Mouse (Mus musculus) kidney, embryonic 16.5 days (tissue): ENCODE measurements around the gene Tln1. TPM values are rescaled to one million over a fixed set of nuclear protein-coding genes. Genes with fewer than 3 reads are reported as not detected.
"Not testable (repeated sequence)": the region's sequence is repeated elsewhere in the genome, so short reads cannot be mapped to it uniquely, and the experiment has no call there.

Experiments used
- ATAC-seq: fragments of 200-750 bp; cut with Nextera tagmentation; 2 replicates; pipeline ENCODE4 v1.8.0; 2017; ENCODE audit warnings: moderate TSS enrichment; ENCODE audit not compliant: low FRiP score, low TSS enrichment
- H3K27ac ChIP-seq: fragments of 300-500 bp; sonication (generic); 2 replicates; pipeline ENCODE4 v1.5.1; 2014; ENCODE audit warnings: low read length
- H3K27me3 ChIP-seq: fragments of 300-500 bp; sonication (generic); 2 replicates; pipeline ENCODE4 v1.6.1; 2014; ENCODE audit warnings: low read length, control low read depth, mixed read lengths; ENCODE audit not compliant: insufficient read depth
- H3K36me3 ChIP-seq: fragments of 300-500 bp; sonication (generic); 2 replicates; pipeline ENCODE4 v1.6.1; 2014; ENCODE audit warnings: low read length, control low read depth, mixed read lengths; ENCODE audit not compliant: insufficient read depth
- H3K4me1 ChIP-seq: fragments of 300-500 bp; sonication (generic); 2 replicates; pipeline ENCODE4 v1.6.1; 2014; ENCODE audit warnings: low read length, control low read depth, mixed read lengths; ENCODE audit not compliant: insufficient read depth
- H3K4me2 ChIP-seq: fragments of 300-500 bp; sonication (generic); replicated peaks from 2 replicates; pipeline ENCODE4 v1.6.1; 2014; ENCODE audit warnings: low read depth, low read length
- H3K4me3 ChIP-seq: fragments of 300-500 bp; sonication (generic); 2 replicates; pipeline ENCODE4 v1.5.1; 2014; ENCODE audit warnings: mild to moderate bottlenecking, low read length
- H3K9ac ChIP-seq: fragments of 300-500 bp; sonication (generic); replicated peaks from 2 replicates; pipeline ENCODE4 v1.6.1; 2014; ENCODE audit warnings: low read length
- H3K9me3 ChIP-seq: fragments of 300-500 bp; sonication (generic); 2 replicates; pipeline ENCODE4 v1.6.1; 2016; ENCODE audit warnings: low read length, control low read depth
- WGBS: fragments of 180-500 bp; shearing (Covaris S2); extraction: QIAGEN DNeasy Blood & Tissue Kit; methylation state at CpG from one replicate; pipeline ENCODE4 v1.1.7; 2014; 5-methylcytosine and 5-hydroxymethylcytosine counted together
- polyA plus RNA-seq: library from polyadenylated mRNA; unstranded; fragments of >200 nt; fragmentation: Nextera tagmentation; extraction: Ambion mirVana; gene quantifications from 2 replicates; pipeline ENCODE4 v1.2.1, GENCODE M21; 2015

Tln1 gene
- polyA plus RNA-seq, 1 experiment from 2014 or later, result 66.5 TPM

- Histone ChIP-seq H3K4me1 (peaks cover 11% of the 10 kb centered on the region; the same call in 1 of the 2 replicates), H3K9ac (no peak overlapping the region), H3K36me3 (no peaks in the 10 kb centered on the region; the same call in 1 of the 2 replicates), H3K4me2 (no peak overlapping the region), H3K4me3 (no peak overlapping the region), H3K27ac (no peak overlapping the region), H3K9me3 (peaks cover under 1% of the 10 kb centered on the region; the same call in 1 of the 2 replicates), H3K27me3 (no peaks in the 10 kb centered on the region)
- WGBS, result 86% methylated on average over 5 of the region's 5 CpGs
- no peak for ATAC-seq
Measured at GRCm38 (mm10) chr4:43490801-43491200, 71.7 kb downstream of the Tln1 start.

DNA sequence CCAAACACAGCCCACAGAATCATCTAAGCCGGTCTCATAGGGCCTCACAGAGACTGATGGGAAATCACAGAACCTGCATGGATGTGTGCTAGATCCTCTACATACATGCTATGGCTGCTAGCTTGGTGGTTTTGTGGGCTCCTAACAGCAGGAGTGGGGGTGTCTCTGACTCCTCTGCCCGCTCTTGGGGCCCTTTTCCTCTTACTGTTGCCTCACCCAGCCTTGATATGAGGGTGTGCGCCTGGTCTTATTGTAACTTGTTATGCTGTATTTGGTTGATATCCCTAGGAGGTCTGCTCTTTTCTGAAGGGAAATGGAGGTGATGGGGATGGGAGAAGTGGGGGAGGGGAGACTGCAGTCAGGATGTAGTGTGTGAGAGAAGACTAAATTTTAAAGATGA lies 72.9 kb downstream of the Tln1 start:
- H3K4me1 ChIP-seq, result peaks cover 8% of the 10 kb centered on the region; the same call in 1 of the 2 replicates
- no peak overlapping the region for H3K9ac ChIP-seq
- no peaks in the 10 kb centered on the region for H3K27me3 ChIP-seq
- WGBS, result 94% methylated on average over 3 of the region's 3 CpGs
- H3K4me2 ChIP-seq, result no peak overlapping the region
- H3K36me3 ChIP-seq, result no peaks in the 10 kb centered on the region
- no peak for ATAC-seq
- peaks cover 3% of the 10 kb centered on the region for H3K9me3 ChIP-seq
- no peak overlapping the region for H3K4me3 ChIP-seq
- H3K27ac ChIP-seq, result no peak overlapping the region

DNA sequence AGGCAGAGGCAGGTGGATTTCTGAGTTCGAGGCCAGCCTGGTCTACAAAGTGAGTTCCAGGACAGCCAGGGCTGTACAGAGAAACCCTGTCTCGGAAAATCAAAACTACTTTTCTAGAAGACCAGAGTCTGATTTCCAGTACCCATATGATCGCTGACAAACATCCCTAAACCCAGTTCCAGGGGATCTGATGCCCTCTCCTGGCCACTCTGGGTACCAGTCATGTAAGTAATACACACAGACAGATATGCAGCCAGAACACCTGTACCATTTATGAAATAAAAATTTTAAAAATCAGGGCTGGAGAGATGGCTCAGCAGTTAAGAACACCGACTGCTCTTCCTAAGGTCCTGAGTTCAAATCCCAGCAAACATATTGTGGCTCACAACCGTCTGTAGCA lies 76.8 kb downstream of the Tln1 start:
- 85% methylated on average over 5 of the region's 5 CpGs for WGBS
- not testable (repeated sequence) for H3K27me3 ChIP-seq, H3K9me3 ChIP-seq, H3K4me2 ChIP-seq, H3K27ac ChIP-seq, H3K36me3 ChIP-seq, H3K4me1 ChIP-seq, ATAC-seq, H3K9ac ChIP-seq, H3K4me3 ChIP-seq

DNA sequence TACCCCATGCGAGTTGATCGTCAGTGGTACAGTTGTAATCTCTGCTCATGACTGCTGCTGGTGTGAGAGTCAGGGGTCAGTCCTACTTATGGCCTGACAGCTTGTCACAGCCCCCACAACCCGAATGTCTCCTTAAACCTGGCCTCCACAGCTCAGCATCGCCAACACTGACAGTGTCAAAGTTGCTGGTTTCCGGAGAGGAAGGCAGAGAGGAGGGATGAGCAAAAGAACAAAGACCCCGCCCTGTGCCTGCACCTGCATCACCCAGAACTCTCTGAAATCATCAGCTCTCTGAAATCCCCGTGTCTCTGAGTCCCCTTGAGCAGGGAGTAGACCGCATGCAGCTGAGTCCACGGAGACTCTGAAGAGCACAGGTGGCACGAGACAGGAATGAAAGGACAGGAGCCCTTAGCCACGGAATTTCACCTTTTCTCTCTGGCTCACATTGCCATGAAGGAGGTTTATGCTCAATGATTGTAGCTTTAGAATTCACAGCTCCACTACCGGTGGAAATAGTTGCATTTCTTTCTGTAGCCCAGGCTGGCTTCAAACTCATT lies 78.9 kb downstream of the Tln1 start, which contains the start of gene Sit1:
Gene Sit1 (minus strand): TSS at position 200 of the 557 bp plus-strand sequence.
- Histone ChIP-seq H3K9ac (no peak within 1 kb of the TSS), H3K9me3 (peaks cover 3% of the 10 kb centered on the region), H3K27me3 (no peaks in the 10 kb centered on the region), H3K36me3 (no peaks in the 10 kb centered on the region), H3K27ac (no peak within 1 kb of the TSS), H3K4me3 (no peak within 1 kb of the TSS), H3K4me1 (no peaks in the 10 kb centered on the region), H3K4me2 (no peak within 1 kb of the TSS)
- no peak for ATAC-seq
- WGBS, result 60% methylated on average over 12 of the region's 12 CpGs

GRCm38 (mm10) chr4:43482591-43482990 lies 79.9 kb downstream of the Tln1 start:
- Histone ChIP-seq H3K9ac (no peak overlapping the region), H3K4me3 (no peak overlapping the region), H3K27ac (no peak overlapping the region), H3K4me2 (no peak overlapping the region), H3K4me1 (no peaks in the 10 kb centered on the region), H3K27me3 (no peaks in the 10 kb centered on the region), H3K9me3 (peaks cover 3% of the 10 kb centered on the region), H3K36me3 (no peaks in the 10 kb centered on the region)
- 64% methylated on average over 10 of the region's 10 CpGs for WGBS
- ATAC-seq, result no peak

GRCm38 (mm10) chr4:43481894-43482456 lies 80.5 kb downstream of the Tln1 start:
- ATAC-seq, result no peak

More at GRCm38 (mm10) chr4:43481894-43482456, 80.5 kb downstream of the Tln1 start:
- peaks cover 3% of the 10 kb centered on the region for H3K9me3 ChIP-seq
- H3K4me2 ChIP-seq, result no peak overlapping the region
- no peak overlapping the region for H3K27ac ChIP-seq
- WGBS, result 78% methylated on average over 7 of the region's 7 CpGs
- no peaks in the 10 kb centered on the region for H3K4me1 ChIP-seq
- no peak overlapping the region for H3K9ac ChIP-seq
- H3K36me3 ChIP-seq, result no peaks in the 10 kb centered on the region
- H3K27me3 ChIP-seq, result no peaks in the 10 kb centered on the region
- H3K4me3 ChIP-seq, result no peak overlapping the region

Other genes with a start within 250 kb of the Tln1 start
- gene Rusc2, start 180.7 kb downstream of the Tln1 start, polyA plus RNA-seq, result 10.3 and 13.4 TPM in 2 replicates
- 0.30 and 0.50 TPM in 2 replicates for gene Fam166b, start 133.6 kb downstream of the Tln1 start, polyA plus RNA-seq
- 3.0 and 3.5 TPM in 2 replicates for gene Tesk1, start 120.8 kb downstream of the Tln1 start, polyA plus RNA-seq
- 3.3 and 4.1 TPM in 2 replicates for gene Cd72, start 108.1 kb downstream of the Tln1 start, polyA plus RNA-seq
- gene Sit1, start 79.0 kb downstream of the Tln1 start, polyA plus RNA-seq, result not detected in 2 replicates
- 73.5 and 89.4 TPM in 2 replicates for gene Ccdc107, start 69.8 kb downstream of the Tln1 start, polyA plus RNA-seq
- 45.3 and 47.7 TPM in 2 replicates for gene Arhgef39, start 63.0 kb downstream of the Tln1 start, polyA plus RNA-seq
- gene Car9, start 55.7 kb downstream of the Tln1 start, polyA plus RNA-seq, result 1.5 and 2.7 TPM in 2 replicates
- 233 and 312 TPM in 2 replicates for gene Tpm2, start 38.9 kb downstream of the Tln1 start, polyA plus RNA-seq
- gene Creb3, start 359 bp downstream of the Tln1 start, polyA plus RNA-seq, result 80.2 and 83.0 TPM in 2 replicates
- 32.3 and 33.0 TPM in 2 replicates for gene Rgp1, start 16.0 kb upstream of the Tln1 start, polyA plus RNA-seq
- 25.8 and 26.3 TPM in 2 replicates for gene Gba2, start 16.2 kb upstream of the Tln1 start, polyA plus RNA-seq
- gene Msmp, start 21.8 kb upstream of the Tln1 start, polyA plus RNA-seq, result 0.89 and 3.1 TPM in 2 replicates
- 9.1 and 9.5 TPM in 2 replicates for gene Npr2, start 69.2 kb upstream of the Tln1 start, polyA plus RNA-seq
- 1.4 TPM in 2 replicates for gene Spag8, start 90.9 kb upstream of the Tln1 start, polyA plus RNA-seq
- 125 and 134 TPM in 2 replicates for gene Hint2, start 93.8 kb upstream of the Tln1 start, polyA plus RNA-seq
- gene Tmem8b, start 106.3 kb upstream of the Tln1 start, polyA plus RNA-seq, result 2.8 and 4.7 TPM in 2 replicates
- gene Fam221b, start 106.5 kb upstream of the Tln1 start, polyA plus RNA-seq, result 1.6 and 3.2 TPM in 2 replicates
- not detected in 2 replicates for gene Olfr70, start 138.1 kb upstream of the Tln1 start, polyA plus RNA-seq
- gene Olfr71, start 147.6 kb upstream of the Tln1 start, polyA plus RNA-seq, result not detected in 2 replicates
- gene Hrct1, start 164.5 kb upstream of the Tln1 start, polyA plus RNA-seq, result 1.1 and 1.3 TPM in 2 replicates
- 0.17 and 0.20 TPM in 2 replicates for gene Spaar, start 167.3 kb upstream of the Tln1 start, polyA plus RNA-seq
- gene Olfr159, start 208.3 kb upstream of the Tln1 start, polyA plus RNA-seq, result not detected in 2 replicates